Mouse (Mus musculus) kidney, postnatal 0 days (tissue): ENCODE measurements around the gene Ift122. TPM values are rescaled to one million over a fixed set of nuclear protein-coding genes. Genes with fewer than 3 reads are reported as not detected.

Source experiments
- ATAC-seq: fragments of 200-750 bp; cut with Nextera tagmentation; replicated peaks from 2 replicates; pipeline ENCODE4 v1.8.0; 2017; ENCODE audit warnings: low read depth, moderate number of reproducible peaks, moderate TSS enrichment, moderate library complexity; ENCODE audit not compliant: low FRiP score
- DNase-seq: peaks from one replicate; pipeline ENCODE4 v3.0.0-alpha.2; 2016; ENCODE audit warnings: low spot score
- H3K27ac ChIP-seq: fragments of 300-500 bp; sonication (generic); 2 replicates; pipeline ENCODE4 v1.5.1; 2014; ENCODE audit warnings: mild to moderate bottlenecking
- H3K27me3 ChIP-seq: fragments of 300-500 bp; sonication (generic); 2 replicates; pipeline ENCODE4 v1.6.1; 2014; ENCODE audit warnings: low read length, mixed read lengths; ENCODE audit not compliant: insufficient read depth
- H3K36me3 ChIP-seq: fragments of 300-500 bp; sonication (generic); 2 replicates; pipeline ENCODE4 v1.6.1; 2014; ENCODE audit warnings: low read length, mixed read lengths; ENCODE audit not compliant: insufficient read depth
- H3K4me1 ChIP-seq: fragments of 300-500 bp; sonication (generic); replicated peaks from 2 replicates; pipeline ENCODE4 v1.6.1; 2014; ENCODE audit warnings: antibody characterized with exemption, low read length, mixed read lengths; ENCODE audit not compliant: insufficient read depth
- H3K4me2 ChIP-seq: fragments of 300-500 bp; sonication (generic); 2 replicates; pipeline ENCODE4 v1.6.1; 2014; ENCODE audit warnings: mild to moderate bottlenecking, low read length, moderate library complexity, mixed read lengths
- H3K4me3 ChIP-seq: fragments of 300-500 bp; sonication (generic); replicated peaks from 2 replicates; pipeline ENCODE4 v1.5.1; 2014; ENCODE audit warnings: low read depth, low read length
- H3K9ac ChIP-seq: fragments of 300-500 bp; sonication (generic); 2 replicates; pipeline ENCODE4 v1.6.1; 2014; ENCODE audit warnings: low read depth, low read length
- H3K9me3 ChIP-seq: fragments of 300-500 bp; sonication (generic); replicated peaks from 2 replicates; pipeline ENCODE4 v1.6.1; 2016; ENCODE audit warnings: low read length, inconsistent platforms, mixed read lengths
- CTCF ChIP-seq: IDR thresholded peaks from 2 replicates; pipeline ENCODE4 v1.5.1; 2016; ENCODE audit warnings: antibody characterized with exemption, low read depth, mild to moderate bottlenecking, moderate library complexity
- WGBS: fragments of 180-500 bp; shearing (Covaris S2); extraction: QIAGEN DNeasy Blood & Tissue Kit; methylation state at CpG from one replicate; pipeline ENCODE4 v1.1.7; 2014; 5-methylcytosine and 5-hydroxymethylcytosine counted together
- polyA plus RNA-seq: library from polyadenylated mRNA; unstranded; fragments of >200 nt; fragmentation: Nextera tagmentation; extraction: Ambion mirVana; gene quantifications from 2 replicates; pipeline ENCODE4 v1.2.1, GENCODE M21; 2015

Ift122 gene
- 14.9 and 20.6 TPM in 2 replicates for polyA plus RNA-seq

DNA sequence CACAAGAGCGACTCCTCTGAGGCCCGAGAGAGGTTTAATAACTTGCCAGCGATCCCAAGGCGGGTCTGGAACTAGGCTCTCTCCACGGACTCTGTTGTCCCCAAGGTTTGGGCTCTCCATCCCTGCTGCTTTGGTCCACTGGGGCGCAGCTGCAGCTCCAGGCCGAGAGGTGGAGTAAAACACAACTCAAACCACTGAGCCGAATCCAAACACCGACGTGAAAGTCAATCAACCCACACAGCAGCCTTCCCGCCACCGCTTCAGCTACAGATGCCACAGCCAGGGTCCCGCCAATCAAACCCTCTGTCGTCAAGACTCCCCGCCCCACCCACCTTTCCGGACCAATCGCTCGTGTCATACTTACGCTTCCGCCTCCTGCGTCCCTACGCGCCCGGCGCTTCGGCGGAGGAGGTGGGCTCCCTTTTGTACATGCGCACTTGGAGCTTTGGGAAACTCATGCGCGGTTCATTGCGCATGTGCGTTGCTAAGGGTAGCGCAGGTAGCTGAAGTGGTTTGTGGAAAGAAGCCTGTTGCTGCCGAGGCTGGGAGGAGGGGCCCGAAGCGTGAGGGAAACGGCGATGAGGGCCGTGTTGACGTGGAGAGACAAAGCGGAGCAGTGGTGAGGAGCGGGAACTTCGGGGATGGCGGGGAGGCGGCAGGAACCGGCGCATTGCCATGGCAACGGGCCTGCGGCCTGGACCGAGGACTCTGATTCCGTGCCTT is at the start of gene Ift122, which contains the start of gene Mbd4:
Gene Ift122, plus strand, starts transcription at position 380 of the 723 bp plus-strand sequence.
Gene Mbd4, minus strand, starts transcription at position 281 of the 723 bp plus-strand sequence.
- DNase-seq, result peak; percentile 100
- Histone ChIP-seq H3K4me1 (no peaks in the 10 kb centered on the region; the same call in 1 of the 2 replicates), H3K4me2 (peak within 1 kb of the TSS; percentile 60), H3K27ac (peak within 1 kb of the TSS; percentile 85), H3K9me3 (no peaks in the 10 kb centered on the region), H3K27me3 (no peaks in the 10 kb centered on the region), H3K36me3 (0 out of 2 replicates have a peak, but pooled peaks cover 7% of the 10 kb centered on the region), H3K4me3 (peak within 1 kb of the TSS; percentile 47), H3K9ac (peak within 1 kb of the TSS; percentile 44; the same call in 1 of the 2 replicates)
- peak; percentile 98 for ATAC-seq
- WGBS, result under 1% methylated on average over 51 of the region's 51 CpGs
- TF ChIP-seq CTCF, result peak; percentile 68

DNA sequence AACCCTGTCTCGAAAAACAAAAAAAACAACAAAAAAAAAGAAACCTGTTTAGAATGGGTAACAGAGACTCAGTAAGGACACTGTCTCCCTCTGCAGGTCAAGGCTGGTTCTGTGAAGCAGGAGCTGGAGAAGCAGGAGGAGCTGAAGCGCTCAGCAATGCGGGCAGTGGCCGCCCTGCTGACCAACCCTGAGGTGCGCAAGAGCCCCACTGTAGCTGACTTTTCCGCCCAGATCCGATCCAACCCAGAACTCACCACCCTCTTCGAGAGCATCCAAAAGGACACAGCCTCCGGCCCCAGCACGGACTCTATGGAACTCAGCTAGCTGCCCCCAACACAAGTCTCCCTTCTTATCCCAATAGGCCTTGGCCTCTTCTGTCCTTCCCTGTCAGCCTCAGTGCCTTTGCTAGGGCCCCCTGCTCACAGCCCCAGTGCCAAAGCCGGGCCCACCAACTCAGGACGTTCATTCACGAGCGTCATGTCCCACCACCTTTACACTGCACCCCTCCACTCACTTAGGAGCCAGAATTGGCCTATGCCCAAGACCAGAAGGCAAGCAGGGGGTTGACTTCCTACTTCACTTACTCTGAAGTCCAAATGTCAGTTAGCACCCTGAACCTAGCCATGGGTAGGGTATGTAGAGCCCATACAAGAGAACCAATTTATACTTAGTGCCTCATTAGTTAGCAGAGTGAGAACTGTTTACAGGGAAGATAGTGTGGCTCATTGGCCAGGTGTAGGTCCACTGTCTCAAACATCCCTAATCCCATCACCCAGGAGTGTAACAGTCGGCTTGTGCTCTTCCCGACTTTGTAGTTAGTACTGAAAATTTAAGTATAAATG is 49.5 kb upstream of the Ift122 start:
- Histone ChIP-seq H3K4me3 (no peak overlapping the region), H3K27ac (no peak overlapping the region), H3K4me2 (no peak overlapping the region), H3K36me3 (peaks cover 42% of the 10 kb centered on the region), H3K9me3 (no peaks in the 10 kb centered on the region), H3K4me1 (peaks cover 16% of the 10 kb centered on the region), H3K27me3 (no peaks in the 10 kb centered on the region), H3K9ac (no peak overlapping the region)
- peak; percentile 79 for ATAC-seq
- WGBS, result 36% methylated on average over 16 of the region's 16 CpGs
- peak; percentile 91 for DNase-seq
- TF ChIP-seq CTCF, result peak; percentile 85

DNA sequence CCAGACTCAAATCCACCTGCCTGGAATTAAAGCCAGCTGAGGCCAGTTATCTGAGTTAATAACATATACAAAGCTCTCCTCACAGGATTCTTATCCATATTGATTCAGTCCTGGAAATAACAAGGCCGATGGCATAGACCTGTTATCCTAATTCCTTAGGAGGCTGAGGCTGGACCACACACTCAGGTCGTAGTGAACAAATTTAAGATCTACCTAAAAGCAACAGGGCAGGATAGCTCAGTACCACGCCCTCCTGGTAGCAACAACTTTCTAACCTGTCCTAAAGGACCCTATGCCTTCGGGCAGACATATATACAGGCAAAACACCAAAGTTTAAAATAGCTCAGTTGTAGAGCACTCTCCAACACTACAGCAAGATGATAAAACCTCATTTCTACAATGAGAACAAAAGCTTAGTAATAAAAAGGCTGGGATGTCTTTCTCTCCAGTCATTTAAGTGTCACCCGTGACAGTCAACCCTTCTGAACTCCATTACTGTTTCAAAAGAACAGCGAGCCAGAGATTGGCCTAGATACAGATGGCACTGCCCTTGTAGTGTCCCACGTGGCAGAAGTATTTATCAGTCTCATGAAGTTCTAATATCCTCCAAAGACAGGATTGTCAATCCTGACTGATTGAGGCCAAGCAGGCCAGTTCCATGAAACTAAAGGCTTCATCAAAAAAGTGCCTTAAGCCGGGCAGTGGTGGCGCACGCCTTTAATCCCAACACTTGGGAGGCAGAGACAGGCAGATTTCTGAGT is 48.7 kb upstream of the Ift122 start:
- Histone ChIP-seq H3K9me3 (no peaks in the 10 kb centered on the region), H3K27me3 (no peaks in the 10 kb centered on the region), H3K4me1 (peaks cover 16% of the 10 kb centered on the region), H3K9ac (no peak overlapping the region), H3K4me2 (no peak overlapping the region), H3K36me3 (peaks cover 33% of the 10 kb centered on the region), H3K4me3 (no peak overlapping the region), H3K27ac (no peak overlapping the region)
- no peak for DNase-seq
- 65% methylated on average over 10 of the region's 10 CpGs for WGBS
- no peak for TF ChIP-seq CTCF
- no peak for ATAC-seq

DNA sequence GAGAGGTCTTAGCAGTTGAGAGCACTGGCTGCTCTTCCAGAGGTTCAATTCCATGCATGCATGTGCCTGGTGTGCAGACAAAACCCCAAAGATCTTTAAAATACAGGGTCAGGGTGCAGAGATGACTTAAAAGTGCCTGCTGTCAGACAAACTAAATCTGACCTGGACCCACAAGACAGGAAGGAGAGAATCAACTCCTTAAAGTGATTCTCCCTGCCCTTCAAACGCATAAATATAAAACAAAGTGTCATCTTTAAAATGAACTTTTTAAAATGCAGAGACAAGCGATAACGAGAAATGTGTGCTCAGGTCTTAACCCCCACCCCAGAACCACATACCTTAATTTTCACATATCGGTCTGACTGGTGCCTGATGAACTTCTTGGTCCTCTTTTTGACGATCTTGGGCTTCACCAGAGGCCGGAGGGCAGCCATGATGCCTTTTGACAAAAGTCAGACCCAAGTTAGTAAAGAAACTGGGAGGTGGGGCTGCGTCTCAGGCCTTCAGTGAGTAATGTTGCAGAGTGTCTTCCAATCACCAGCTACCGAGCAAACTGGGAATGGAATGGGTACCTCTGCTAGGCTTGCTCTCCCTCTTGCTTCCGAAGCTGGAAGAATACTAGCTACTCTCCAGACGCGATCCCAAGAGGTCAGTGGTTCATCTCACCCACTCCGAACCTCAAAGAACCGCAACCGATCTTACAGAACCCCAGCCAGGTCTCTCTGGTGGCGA is 45.6 kb upstream of the Ift122 start:
- 1% methylated on average over 15 of the region's 15 CpGs for WGBS
- no peak for DNase-seq
- peak overlapping the region; percentile 96 for H3K9ac ChIP-seq
- H3K4me3 ChIP-seq, result peak overlapping the region; percentile 92
- H3K4me1 ChIP-seq, result peaks cover 16% of the 10 kb centered on the region
- peaks cover 23% of the 10 kb centered on the region for H3K36me3 ChIP-seq
- no peaks in the 10 kb centered on the region for H3K27me3 ChIP-seq
- peak overlapping the region; percentile 75 for H3K4me2 ChIP-seq
- peak overlapping the region; percentile 96 for H3K27ac ChIP-seq
- H3K9me3 ChIP-seq, result no peaks in the 10 kb centered on the region
- ATAC-seq, result no peak
- TF ChIP-seq CTCF, result no peak

DNA sequence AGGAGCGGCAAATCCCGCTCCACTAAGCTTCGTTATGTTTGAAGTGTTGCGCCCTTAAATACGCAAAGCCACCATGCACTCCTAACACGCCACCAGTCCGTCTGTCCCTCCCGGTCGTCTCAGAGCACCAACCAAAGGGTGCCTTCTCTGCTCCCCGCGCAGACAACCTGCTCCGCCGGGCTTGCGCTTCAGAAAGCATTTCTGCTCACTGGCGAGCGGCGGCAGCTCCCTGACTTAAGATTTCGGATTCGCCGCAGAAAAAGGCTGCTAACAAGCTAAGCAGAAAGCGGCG is 45.1 kb upstream of the Ift122 start:
- Histone ChIP-seq H3K9me3 (no peaks in the 10 kb centered on the region), H3K27ac (peak overlapping the region; percentile 96), H3K4me2 (peak overlapping the region; percentile 75), H3K27me3 (no peaks in the 10 kb centered on the region), H3K4me1 (peaks cover 16% of the 10 kb centered on the region), H3K9ac (peak overlapping the region; percentile 96), H3K4me3 (peak overlapping the region; percentile 92), H3K36me3 (peaks cover 19% of the 10 kb centered on the region)
- TF ChIP-seq CTCF, result no peak
- peak; percentile 46 for DNase-seq
- no peak for ATAC-seq
- WGBS, result under 1% methylated on average over 22 of the region's 22 CpGs
